Mouse (Mus musculus) spleen, adult 2 months (tissue): ENCODE results near the gene Osbpl3.

ENCODE experiments used
- CTCF ChIP-seq: fragments of 200-500 bp; IDR thresholded peaks from 2 replicates; pipeline ENCODE4 v1.5.1; 2011; ENCODE audit warnings: mild to moderate bottlenecking, inconsistent platforms; ENCODE audit not compliant: insufficient read depth, insufficient read length, insufficient replicate concordance; ENCODE audit errors: extremely low read depth
- POLR2A ChIP-seq: fragments of 200-500 bp; IDR thresholded peaks from 2 replicates; pipeline ENCODE4 v1.6.1; 2011; ENCODE audit warnings: low read depth, low read length, inconsistent platforms

DNA sequence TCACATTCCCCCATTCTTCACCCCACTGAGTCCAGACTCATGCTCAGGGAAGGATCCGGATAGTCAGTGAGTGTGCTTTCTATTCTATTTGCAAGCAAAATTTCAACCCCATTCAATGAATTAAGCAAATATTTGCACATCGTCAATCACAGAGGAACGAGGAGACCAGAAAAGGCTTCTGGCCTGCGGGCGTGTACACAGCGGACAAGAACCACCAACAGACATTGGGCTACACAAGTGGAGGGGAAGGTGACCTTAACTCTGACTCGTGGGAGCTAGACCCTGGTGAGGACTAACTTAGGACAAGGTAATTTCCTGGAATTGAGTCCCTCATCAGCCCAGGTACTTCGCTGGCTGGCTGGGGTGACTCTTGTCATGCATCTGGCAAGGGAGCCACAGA is 126.6 kb downstream of the Osbpl3 start:
- TF ChIP-seq POLR2A (no peak), CTCF (no peak)
